Mouse (Mus musculus) ovary, adult 2 months (tissue): ENCODE measurements around the gene Catsper4. TPM values are rescaled to one million over a fixed set of nuclear protein-coding genes. Genes with fewer than 3 reads are reported as not detected.

Source experiments
- polyA plus RNA-seq: library from polyadenylated mRNA; depleted of rRNA; stranded (reverse); fragments of >200 nt; gene quantifications from 2 replicates; pipeline ENCODE4 v1.2.3, GENCODE M21; 2012; rRNA removed

Catsper4 gene
- 0.25 TPM in 1 of 2 replicates, not detected in the other for polyA plus RNA-seq

DNA sequence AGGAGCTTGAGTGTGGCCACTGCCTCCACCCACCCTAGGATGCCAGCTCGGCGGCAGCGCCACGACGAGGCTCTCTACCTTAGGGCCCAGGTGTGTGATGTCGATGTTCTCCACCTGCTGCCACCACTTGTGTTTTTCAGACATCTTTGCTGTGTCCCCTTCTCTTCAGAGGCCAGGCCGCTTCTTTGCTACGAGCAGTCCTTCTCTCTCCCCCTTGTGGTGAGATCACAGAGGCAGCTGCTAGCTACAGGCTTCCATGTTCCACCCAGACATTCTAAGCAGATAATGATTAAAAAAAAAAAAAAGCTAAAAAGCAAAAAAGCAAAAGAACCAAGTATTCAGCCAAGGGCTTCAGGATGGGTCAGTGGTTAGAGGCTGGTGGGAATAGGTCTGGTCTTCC lies at the start of gene Catsper4:
Gene Catsper4, minus strand, starts transcription at position 190 of the 400 bp plus-strand sequence.

DNA sequence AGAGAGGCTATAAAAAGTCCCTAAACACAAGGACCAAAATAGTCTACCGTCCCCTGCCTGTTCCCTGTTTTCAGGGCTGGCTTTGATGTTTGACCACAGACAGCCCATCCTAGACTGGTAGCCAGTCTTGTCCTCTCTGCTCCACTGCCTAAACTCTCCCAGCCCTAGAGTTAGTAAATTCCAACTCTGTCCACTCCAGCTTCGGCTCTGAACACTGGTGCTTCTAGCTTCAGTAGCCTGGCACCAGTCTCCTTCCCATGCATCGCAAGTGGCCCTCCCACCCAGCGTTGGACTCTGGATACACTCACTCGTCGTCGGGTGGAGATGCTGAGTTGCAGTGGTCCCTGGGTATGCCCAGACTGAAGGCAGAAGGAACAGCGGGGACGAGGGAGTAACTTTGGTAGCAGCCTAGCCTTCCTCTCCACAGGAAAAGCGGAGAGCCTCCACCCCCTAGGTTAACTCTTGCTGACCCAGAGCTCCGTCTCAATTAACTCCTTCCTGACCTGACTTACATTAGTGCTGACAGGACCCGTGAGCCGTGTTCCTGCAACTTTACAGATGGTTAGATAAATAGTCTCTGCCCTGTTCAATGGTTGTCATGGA lies 26.6 kb upstream of the Catsper4 start, which contains the start of gene Grrp1:
Gene Grrp1, minus strand, starts transcription at position 385 of the 603 bp plus-strand sequence.

DNA sequence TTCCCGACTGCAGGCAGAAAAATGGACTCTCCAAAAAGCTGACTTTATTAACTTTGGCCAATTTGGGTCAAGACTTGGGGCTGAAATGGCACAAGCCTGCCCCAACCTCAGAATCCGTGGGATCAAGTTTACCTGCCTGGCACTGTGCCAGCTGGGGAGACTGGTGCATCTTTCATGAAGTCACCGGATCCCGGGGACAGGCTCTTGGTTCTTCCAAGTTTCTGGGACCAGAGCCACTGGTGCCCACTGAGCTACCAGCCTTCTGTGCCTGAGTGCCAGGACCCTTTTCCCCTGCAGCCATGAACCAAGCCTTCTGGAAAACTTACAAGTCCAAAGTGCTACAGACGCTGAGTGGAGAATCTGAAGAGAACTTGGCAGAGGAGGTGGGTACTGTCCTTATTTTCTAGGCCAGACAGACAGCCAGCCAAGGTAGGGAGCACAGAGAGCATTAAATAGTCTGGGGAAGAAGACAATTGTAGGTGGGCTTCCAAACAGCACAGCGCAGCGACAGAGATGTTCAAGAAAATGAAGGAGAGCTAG lies 19.6 kb upstream of the Catsper4 start, which contains the start of gene Gm30191:
Gene Gm30191, plus strand, starts transcription at position 217 of the 540 bp plus-strand sequence.

DNA sequence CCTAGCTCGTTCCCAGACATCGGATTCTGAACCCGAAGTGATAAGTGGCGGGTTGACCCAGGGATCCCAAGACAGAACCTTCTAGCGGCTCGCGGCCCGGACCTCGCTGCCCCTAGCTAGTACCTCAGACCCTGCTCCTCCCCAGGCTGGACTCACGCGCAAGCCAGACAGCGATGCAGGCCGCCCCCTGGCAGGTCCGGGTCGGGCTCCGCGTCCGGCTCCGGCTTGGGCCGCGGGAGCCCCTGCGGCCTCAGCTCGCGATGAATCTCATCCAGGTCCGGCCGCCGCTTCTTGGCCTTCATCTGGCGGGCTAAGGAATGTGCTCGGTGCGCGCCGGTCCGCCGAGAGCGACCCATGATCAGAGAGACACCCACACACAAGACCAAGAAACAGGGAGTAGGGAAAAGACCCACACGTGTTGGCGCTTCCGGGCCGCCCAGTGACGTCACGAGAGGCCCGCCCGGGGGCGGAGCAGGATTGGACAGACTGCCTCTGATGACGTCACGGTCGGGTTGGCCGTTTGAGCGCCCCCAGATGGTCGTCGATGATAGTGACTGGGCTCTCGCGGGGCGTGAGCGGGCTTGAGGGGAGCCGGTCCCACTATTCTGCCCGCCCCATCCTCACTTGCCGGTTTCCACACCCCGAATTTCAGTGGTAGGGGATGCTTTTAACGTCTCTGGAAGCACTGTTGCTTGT lies 18.1 kb upstream of the Catsper4 start, which contains the start of gene Zfp593:
Gene Zfp593, minus strand, starts transcription at position 445 of the 696 bp plus-strand sequence.

DNA sequence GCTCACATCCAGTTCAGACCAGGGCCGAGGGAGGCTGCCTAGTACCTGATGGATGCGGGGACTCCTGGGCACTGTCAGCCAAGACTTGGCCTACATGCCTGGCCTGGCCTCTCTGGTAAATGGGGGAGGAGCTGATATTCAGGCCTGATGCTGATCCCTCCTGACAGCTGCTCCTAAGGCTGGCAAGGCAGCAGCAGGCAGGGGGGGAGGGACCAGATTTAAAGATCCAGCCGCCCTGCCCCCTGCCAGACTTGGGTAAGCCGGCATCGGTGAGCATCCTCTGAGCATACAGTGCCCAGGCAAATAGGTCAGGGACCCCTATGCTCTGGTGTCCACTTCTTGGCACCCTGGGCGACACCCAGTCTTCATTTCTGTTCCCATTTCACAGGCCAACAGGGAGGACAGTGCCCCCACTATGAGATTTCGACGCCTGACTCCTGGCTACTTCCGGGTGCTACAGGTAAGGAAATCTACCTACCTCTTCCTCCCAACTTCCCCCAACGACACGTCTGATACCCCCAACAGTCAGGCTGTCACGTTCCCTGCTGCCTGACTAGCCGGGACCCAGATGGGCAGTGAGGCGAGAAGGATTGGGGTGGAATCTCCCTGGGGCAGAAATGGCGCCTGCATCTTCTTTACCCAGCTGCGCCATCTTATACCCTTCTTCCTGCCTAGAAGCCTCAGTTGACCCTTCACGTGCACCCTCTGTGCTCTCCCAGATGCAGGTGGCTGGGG lies 16.5 kb upstream of the Catsper4 start, which contains the start of gene E130218I03Rik:
Gene E130218I03Rik, plus strand, starts transcription at position 147 of the 735 bp plus-strand sequence.

DNA sequence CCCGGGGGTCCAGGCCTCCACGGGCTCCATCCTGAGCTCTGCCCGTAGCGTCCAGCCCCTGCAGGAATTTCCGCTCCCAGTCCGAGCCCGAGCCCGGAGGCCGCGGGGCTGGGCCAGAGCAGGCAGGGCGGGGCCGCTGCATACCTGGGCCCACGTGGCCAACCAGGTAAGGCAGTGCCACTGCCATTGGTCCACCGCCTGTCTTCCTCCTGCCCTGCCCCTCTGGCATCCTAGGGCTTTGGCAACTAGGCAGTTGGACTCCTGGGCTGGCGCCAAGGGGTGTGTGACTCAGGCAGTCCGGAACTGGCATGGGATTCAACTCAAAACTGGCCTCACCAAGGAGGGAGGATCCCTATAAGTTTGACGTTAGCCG lies 11.1 kb upstream of the Catsper4 start, which contains the start of gene Cnksr1:
Gene Cnksr1, minus strand, starts transcription at position 121 of the 373 bp plus-strand sequence.

DNA sequence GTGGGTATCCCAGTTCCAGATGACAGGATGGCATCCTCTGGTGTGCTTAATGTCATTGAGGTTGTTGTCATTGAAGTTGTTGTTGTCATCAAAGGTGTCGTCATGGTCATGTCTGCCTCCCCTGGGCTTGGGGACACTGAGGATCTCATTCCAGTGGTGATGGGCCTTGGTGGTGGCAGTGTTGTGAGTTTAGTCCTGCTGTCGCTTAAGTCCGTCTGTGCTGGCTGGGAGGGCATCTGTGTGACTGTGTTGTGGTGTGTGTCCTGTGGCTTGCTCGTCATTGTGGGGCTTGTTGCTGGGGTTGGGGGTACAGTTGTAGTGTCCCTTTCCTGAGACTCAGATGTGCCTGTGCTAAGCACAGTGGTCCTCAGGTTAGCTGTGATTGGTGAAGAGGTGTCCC lies 24.3 kb downstream of the Catsper4 start, which contains the start of gene Gm7534:
Gene Gm7534, minus strand, starts transcription at position 101 of the 400 bp plus-strand sequence.

Other genes starting within 250 kb of the Catsper4 start
- 28.6 and 40.7 TPM in 2 replicates for gene Dhdds, start 226.5 kb downstream of the Catsper4 start, polyA plus RNA-seq
- 0.20 and 0.34 TPM in 2 replicates for gene Lin28a, start 208.5 kb downstream of the Catsper4 start, polyA plus RNA-seq
- gene Zfp683, start 173.5 kb downstream of the Catsper4 start, polyA plus RNA-seq = 0.34 and 0.41 TPM in 2 replicates
- gene Crybg2, start 166.6 kb downstream of the Catsper4 start, polyA plus RNA-seq = 3.2 and 3.6 TPM in 2 replicates
- 11.7 and 21.3 TPM in 2 replicates for gene Cd52, start 132.3 kb downstream of the Catsper4 start, polyA plus RNA-seq
- gene Ubxn11, start 124.8 kb downstream of the Catsper4 start, polyA plus RNA-seq = 37.7 and 40.6 TPM in 2 replicates
- gene Sh3bgrl3, start 98.6 kb downstream of the Catsper4 start, polyA plus RNA-seq = 482 and 666 TPM in 2 replicates
- gene Cep85, start 40.3 kb downstream of the Catsper4 start, polyA plus RNA-seq = 34.2 and 37.7 TPM in 2 replicates
- gene Gm7534, start 24.4 kb downstream of the Catsper4 start, polyA plus RNA-seq = not detected in 2 replicates
- 5.2 and 6.8 TPM in 2 replicates for gene Cnksr1, start 11.0 kb upstream of the Catsper4 start, polyA plus RNA-seq
- gene E130218I03Rik, start 16.3 kb upstream of the Catsper4 start, polyA plus RNA-seq = 0.16 and 0.17 TPM in 2 replicates
- gene Zfp593, start 18.2 kb upstream of the Catsper4 start, polyA plus RNA-seq = 13.4 and 15.5 TPM in 2 replicates
- 0.44 TPM in 1 of 2 replicates, not detected in the other for gene Gm30191, start 19.6 kb upstream of the Catsper4 start, polyA plus RNA-seq
- gene Grrp1, start 26.7 kb upstream of the Catsper4 start, polyA plus RNA-seq = 56.5 and 60.9 TPM in 2 replicates
- 2.3 and 3.9 TPM in 2 replicates for gene Pdik1l, start 60.5 kb upstream of the Catsper4 start, polyA plus RNA-seq
- 0.36 and 1.1 TPM in 2 replicates for gene Trim63, start 87.7 kb upstream of the Catsper4 start, polyA plus RNA-seq
- gene Slc30a2, start 115.8 kb upstream of the Catsper4 start, polyA plus RNA-seq = 10.6 and 10.8 TPM in 2 replicates
- gene Extl1, start 156.5 kb upstream of the Catsper4 start, polyA plus RNA-seq = 1.1 and 1.8 TPM in 2 replicates
- 14.3 and 20.1 TPM in 2 replicates for gene Pafah2, start 168.9 kb upstream of the Catsper4 start, polyA plus RNA-seq
- gene Stmn1, start 240.9 kb upstream of the Catsper4 start, polyA plus RNA-seq = 5.9 and 8.4 TPM in 2 replicates